Mouse (Mus musculus) gastrocnemius, adult 18-20 months (tissue): ENCODE data around the gene Fabp3. TPM values are rescaled to one million over a fixed set of nuclear protein-coding genes. Genes with fewer than 3 reads are reported as not detected.

Source experiments
- DNase-seq: peaks from one replicate; pipeline ENCODE4 v3.0.0; 2021; ENCODE audit warnings: low spot score
- total RNA-seq, 2 experiments: library from RNA; stranded (reverse); gene quantifications; 2 replicates each; pipeline ENCODE4 v1.2.3; 2021

The Fabp3 gene
- total RNA-seq, 2 experiments from 2014 or later, result 614 to 1,203 TPM

- no peak for DNase-seq
Observed at GRCm38 (mm10) chr4:130323165-130323564, 14.8 kb downstream of the Fabp3 start.

GRCm38 (mm10) chr4:130323607-130324006, 15.2 kb downstream of the Fabp3 start:
- peak; percentile 71 for DNase-seq

- DNase-seq, result no peak
Observed at GRCm38 (mm10) chr4:130325446-130325845, 17.1 kb downstream of the Fabp3 start.

- no peak for DNase-seq
Observed at GRCm38 (mm10) chr4:130327366-130327765, 19.0 kb downstream of the Fabp3 start.

GRCm38 (mm10) chr4:130335867-130336266, 27.5 kb downstream of the Fabp3 start:
- DNase-seq, result no peak

- DNase-seq, result peak; percentile 66
Observed at GRCm38 (mm10) chr4:130341691-130342090, 33.3 kb downstream of the Fabp3 start.

GRCm38 (mm10) chr4:130349666-130350065, 41.3 kb downstream of the Fabp3 start:
- DNase-seq, result no peak

- DNase-seq, result no peak
Observed at GRCm38 (mm10) chr4:130350690-130351422, 42.5 kb downstream of the Fabp3 start.

- no peak for DNase-seq
Observed at GRCm38 (mm10) chr4:130352588-130352987, 44.2 kb downstream of the Fabp3 start.

GRCm38 (mm10) chr4:130357946-130358345, 49.6 kb downstream of the Fabp3 start:
- DNase-seq, result no peak

- peak; percentile 100 for DNase-seq
Observed at GRCm38 (mm10) chr4:130359486-130360237, 51.3 kb downstream of the Fabp3 start, which contains the start of the genes Zcchc17 and Snrnp40. Gene Zcchc17 (minus strand): TSS chr4:130359943. Gene Snrnp40 (plus strand): TSS chr4:130360132.

GRCm38 (mm10) chr4:130360238-130360590, 51.8 kb downstream of the Fabp3 start:
- no peak for DNase-seq

Other genes with a start within 250 kb of the Fabp3 start
- 10 to 100 TPM; 33.7 to 38.6 TPM for gene Pef1, start 206.0 kb upstream of the Fabp3 start, total RNA-seq
- gene Hcrtr1, start 169.2 kb upstream of the Fabp3 start, total RNA-seq, result not detected
- gene Tinagl1, start 133.5 kb upstream of the Fabp3 start, total RNA-seq, result 10 to 100 TPM; 27.5 to 40.5 TPM
- gene Gm853, start 86.2 kb upstream of the Fabp3 start, total RNA-seq, result not detected
- 10 to 100 TPM; 71.7 to 80.8 TPM for gene Serinc2, start 29.4 kb upstream of the Fabp3 start, total RNA-seq
- gene Gm10570, start 79 bp downstream of the Fabp3 start, total RNA-seq, result under 1 TPM in 1 of 2 experiments, not detected in 1; 0.66 TPM
- gene Zcchc17, start 51.3 kb downstream of the Fabp3 start, total RNA-seq, result 10 to 100 TPM; 42.5 to 44.8 TPM
- 10 to 100 TPM; 11.6 to 11.7 TPM for gene Snrnp40, start 51.5 kb downstream of the Fabp3 start, total RNA-seq